Mouse (Mus musculus): ENCODE measurements at regions not wholly inside any gene's neighbourhood (a gene's known extent, or its start where the extent isn't known, plus 50 kb on each side); places are given as distances from the start of the nearest gene placed in this dataset.

- no peak overlapping the region for H3K27ac ChIP-seq (ENCODE audit: insufficient read depth, low read depth)
- DNase-seq (ENCODE audit: extremely low read depth) = no peak
- H3K9ac ChIP-seq (ENCODE audit: insufficient read depth, low read depth) = no peak overlapping the region
- H3K4me1 ChIP-seq (ENCODE audit: control insufficient read depth in 1 of 2, insufficient read depth in 2 of 2) = no peaks in the 10 kb centered on the region
- no peak for TF ChIP-seq ZKSCAN1 (IDR thresholded peaks at IDR 0.05; ENCODE audit: borderline replicate concordance, low read depth, low read length)
- TF ChIP-seq JUN (IDR thresholded peaks at IDR 0.05; ENCODE audit: insufficient read depth, low read depth, low read length) = no peak
- no peak for TF ChIP-seq JUND (conservative IDR thresholded peaks at IDR 0.05; ENCODE audit: low read depth, low read length)
- H3K9me3 ChIP-seq (replicated peaks; ENCODE audit: low read length) = peaks cover 96% of the 10 kb centered on the region
- in situ Hi-C loops (cut with MboI; ENCODE audit: low pct_ligation_motif_present, low pct_unique_long_range_greater_than_20kb, low sequenced_read_pairs) (no loop called here), dilution Hi-C loops (cut with MboI; ENCODE audit: extremely low pct_ligation_motif_present, extremely low pct_unique_long_range_greater_than_20kb, low sequenced_read_pairs) (no loop called here)
- H3K79me2 ChIP-seq (replicated peaks; ENCODE audit: control insufficient read depth, extremely low read depth, insufficient read depth, poor library complexity, severe bottlenecking) = no peaks in the 10 kb centered on the region
- no peak overlapping the region for H3K4me3 ChIP-seq (replicated peaks in 1 of 3; ENCODE audit: low read depth in 2 of 3, low read length in 2 of 3, poor library complexity in 1 of 3)
- no peak overlapping the region for H3K4me2 ChIP-seq (ENCODE audit: insufficient read depth, low read depth, poor library complexity, severe bottlenecking)
- H3K36me3 ChIP-seq (replicated peaks in 1 of 2; ENCODE audit: control insufficient read depth in 1 of 2, insufficient read depth in 1 of 2, low read length in 1 of 2) = no peaks in the 10 kb centered on the region
- no peaks in the 10 kb centered on the region for H3K27me3 ChIP-seq (replicated peaks)
Measured at GRCm38 (mm10) chr4:153063402-153063801, 419.2 kb downstream of the Ajap1 start.

GRCm38 (mm10) chr4:153058152-153058551 is 424.5 kb downstream of the Ajap1 start:
- Histone ChIP-seq H3K9me3 (replicated peaks; ENCODE audit: low read length) (peaks cover 95% of the 10 kb centered on the region), H3K4me1 (ENCODE audit: control insufficient read depth in 1 of 2, insufficient read depth in 2 of 2) (no peaks in the 10 kb centered on the region)
- in situ Hi-C loops (cut with MboI; ENCODE audit: low pct_ligation_motif_present, low pct_unique_long_range_greater_than_20kb, low sequenced_read_pairs) = no loop called here

GRCm38 (mm10) chr4:153023711-153024110 is 458.9 kb downstream of the Ajap1 start:
- H3K9me3 ChIP-seq (replicated peaks; ENCODE audit: low read length) = peaks cover 84% of the 10 kb centered on the region
- no peaks in the 10 kb centered on the region for H3K79me2 ChIP-seq (replicated peaks; ENCODE audit: control insufficient read depth, extremely low read depth, insufficient read depth, poor library complexity, severe bottlenecking)
- no peaks in the 10 kb centered on the region for H3K36me3 ChIP-seq (replicated peaks in 1 of 2; ENCODE audit: control insufficient read depth in 1 of 2, insufficient read depth in 1 of 2, low read length in 1 of 2)
- H3K4me2 ChIP-seq (ENCODE audit: insufficient read depth, low read depth, poor library complexity, severe bottlenecking) = no peak overlapping the region
- TF ChIP-seq MAFK (IDR thresholded peaks at IDR 0.05; ENCODE audit: insufficient replicate concordance, low read length) (no peak), UBTF (IDR thresholded peaks at IDR 0.05; ENCODE audit: low read depth, low read length) (no peak), ELF1 (IDR thresholded peaks at IDR 0.05; ENCODE audit: low read depth, low read length) (no peak), USF2 (conservative IDR thresholded peaks at IDR 0.05; ENCODE audit: low read depth, low read length) (no peak), ZNF384 (IDR thresholded peaks at IDR 0.05; ENCODE audit: low read depth, low read length) (no peak), ETS1 (conservative IDR thresholded peaks at IDR 0.05; ENCODE audit: low read depth, low read length) (no peak), IRF4 (IDR thresholded peaks at IDR 0.05; ENCODE audit: low read depth, low read length) (no peak), NELFE (IDR thresholded peaks at IDR 0.05; ENCODE audit: low read depth, low read length) (no peak), GABPA (IDR thresholded peaks at IDR 0.05; ENCODE audit: insufficient replicate concordance, low read depth, low read length) (no peak), PAX5 (IDR thresholded peaks at IDR 0.05; ENCODE audit: low read length) (no peak), MYC (IDR thresholded peaks at IDR 0.05; ENCODE audit: low read depth, low read length) (no peak), KAT2A (IDR thresholded peaks at IDR 0.05; ENCODE audit: insufficient replicate concordance, low read length) (no peak), RAD21 (IDR thresholded peaks at IDR 0.05; ENCODE audit: low read depth, low read length) (no peak), TCF12 (IDR thresholded peaks at IDR 0.05; ENCODE audit: low read depth, low read length) (no peak), ZC3H11A (IDR thresholded peaks at IDR 0.05; ENCODE audit: low read depth, low read length) (no peak), CTCF (conservative IDR thresholded peaks at IDR 0.05 in 1 of 2, IDR thresholded peaks at IDR 0.05 in 1 of 2; ENCODE audit: low read depth in 2 of 2, low read length in 2 of 2) (no peak)
- H3K9ac ChIP-seq (ENCODE audit: insufficient read depth, low read depth) = no peak overlapping the region
- in situ Hi-C loops (cut with MboI; ENCODE audit: low pct_ligation_motif_present, low pct_unique_long_range_greater_than_20kb, low sequenced_read_pairs) (no loop called here), dilution Hi-C loops (cut with MboI; ENCODE audit: extremely low pct_ligation_motif_present, extremely low pct_unique_long_range_greater_than_20kb, low sequenced_read_pairs) (no loop called here)
- no peaks in the 10 kb centered on the region for H3K27me3 ChIP-seq (replicated peaks)
- no peak overlapping the region for H3K27ac ChIP-seq (ENCODE audit: insufficient read depth, low read depth)
- DNase-seq (ENCODE audit: extremely low read depth) = no peak
- H3K4me1 ChIP-seq (ENCODE audit: control insufficient read depth in 1 of 2, insufficient read depth in 2 of 2) = no peaks in the 10 kb centered on the region
- no peak overlapping the region for H3K4me3 ChIP-seq (replicated peaks in 1 of 3; ENCODE audit: low read depth in 2 of 3, low read length in 2 of 3, poor library complexity in 1 of 3)

More at GRCm38 (mm10) chr4:153058152-153058551, 424.5 kb downstream of the Ajap1 start:
- TF ChIP-seq POLR2AphosphoS2 (IDR thresholded peaks at IDR 0.05; ENCODE audit: low read depth, low read length) = no peak
- no peak for TF ChIP-seq UBTF (IDR thresholded peaks at IDR 0.05; ENCODE audit: low read depth, low read length)
- no peak for TF ChIP-seq JUND (conservative IDR thresholded peaks at IDR 0.05; ENCODE audit: low read depth, low read length)
- no peak for TF ChIP-seq POLR2A (IDR thresholded peaks at IDR 0.05; ENCODE audit: low read depth, low read length)
- no peak for TF ChIP-seq NRF1 (IDR thresholded peaks at IDR 0.05; ENCODE audit: low read depth, low read length)
- TF ChIP-seq BHLHE40 (IDR thresholded peaks at IDR 0.05; ENCODE audit: low read depth, low read length) = no peak
- no peak for TF ChIP-seq GABPA (IDR thresholded peaks at IDR 0.05; ENCODE audit: insufficient replicate concordance, low read depth, low read length)
- no peak for TF ChIP-seq TBP (conservative IDR thresholded peaks at IDR 0.05; ENCODE audit: low read depth, low read length)
- TF ChIP-seq IRF4 (IDR thresholded peaks at IDR 0.05; ENCODE audit: low read depth, low read length) = no peak
- no peak for TF ChIP-seq PAX5 (IDR thresholded peaks at IDR 0.05; ENCODE audit: low read length)
- TF ChIP-seq NELFE (IDR thresholded peaks at IDR 0.05; ENCODE audit: low read depth, low read length) = no peak
- TF ChIP-seq JUN (IDR thresholded peaks at IDR 0.05; ENCODE audit: insufficient read depth, low read depth, low read length) = no peak
- no peak for TF ChIP-seq SIN3A (IDR thresholded peaks at IDR 0.05; ENCODE audit: low read length)
- TF ChIP-seq ZKSCAN1 (IDR thresholded peaks at IDR 0.05; ENCODE audit: borderline replicate concordance, low read depth, low read length) = no peak
- TF ChIP-seq EP300 (IDR thresholded peaks at IDR 0.05; ENCODE audit: low read length) = no peak
- Histone ChIP-seq H3K4me3 (replicated peaks in 1 of 3; ENCODE audit: low read depth in 2 of 3, low read length in 2 of 3, poor library complexity in 1 of 3) (no peak overlapping the region), H3K36me3 (replicated peaks in 1 of 2; ENCODE audit: control insufficient read depth in 1 of 2, insufficient read depth in 1 of 2, low read length in 1 of 2) (no peaks in the 10 kb centered on the region), H3K27ac (ENCODE audit: insufficient read depth, low read depth) (no peak overlapping the region), H3K27me3 (replicated peaks) (no peaks in the 10 kb centered on the region), H3K9ac (ENCODE audit: insufficient read depth, low read depth) (no peak overlapping the region), H3K4me2 (ENCODE audit: insufficient read depth, low read depth, poor library complexity, severe bottlenecking) (no peak overlapping the region), H3K79me2 (replicated peaks; ENCODE audit: control insufficient read depth, extremely low read depth, insufficient read depth, poor library complexity, severe bottlenecking) (no peaks in the 10 kb centered on the region)
- no peak for DNase-seq (ENCODE audit: extremely low read depth)
- dilution Hi-C loops (cut with MboI; ENCODE audit: extremely low pct_ligation_motif_present, extremely low pct_unique_long_range_greater_than_20kb, low sequenced_read_pairs) = no loop called here
